Comparison of ENCODE assay signal across 10 mouse cellular contexts in the genomic region with DNA sequence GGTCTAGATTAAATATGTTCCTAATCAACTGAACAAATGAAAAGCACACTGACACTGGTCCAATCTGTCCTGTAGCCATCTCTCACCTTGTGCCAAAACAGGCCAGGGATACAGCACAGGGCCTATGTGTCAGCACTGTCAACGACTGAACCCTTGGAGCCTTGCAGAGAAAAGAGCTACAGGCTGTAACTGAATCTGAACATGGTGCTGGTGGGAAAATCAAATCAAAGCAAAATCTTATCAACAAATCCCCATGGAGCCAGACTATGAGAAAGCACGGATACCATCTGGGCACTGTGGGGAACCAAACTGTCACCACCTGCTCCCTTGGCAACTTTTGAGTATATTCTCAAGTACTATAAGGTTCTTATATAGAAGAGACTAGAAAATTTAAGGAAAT. TPM values are rescaled to one million over a fixed set of nuclear protein-coding genes. Genes with fewer than 3 reads are reported as not detected.
DNase-seq lines count a peak whose midpoint lies in the region; ATAC-seq and TF ChIP-seq lines count a peak whose summit lies in the region.
"Had no signal": no experiment of that assay in that cellular context is flagged by ENCODE, and none has a peak within 500 bp of the region (broad histone marks: within the 10 kb centered on the region; RNA-seq: fewer than 3 reads in every experiment).

No protein-coding gene starts in this region.

- WGBS in hindbrain, embryonic 14.5 days = 40% methylated on average over 2 of the region's 2 CpGs

- H3K4me3 ChIP-seq in gastrocnemius, adult 2 months = no peak overlapping the region
- H3K4me3 ChIP-seq in hindbrain, embryonic 14.5 days (replicated peaks; ENCODE audit: low read length) = no peak overlapping the region

- TF ChIP-seq CTCF in gastrocnemius, adult 2 months (IDR thresholded peaks at IDR 0.05) = no peak

- intact Hi-C loops in gastrocnemius, adult 2 months (cut with DNase I) = no loop called here
- intact Hi-C loops in gastrocnemius, postnatal 36 days (cut with DNase I) = no loop called here

- no peak for DNase-seq in gastrocnemius, adult 2 months
- DNase-seq in gastrocnemius, postnatal 36 days = no peak
- peak; percentile 92 for DNase-seq in brain, adult 2 months (ENCODE audit: low read depth, low spot score)
- DNase-seq in cerebellum, adult 8-10 months = peak; percentile 79
- DNase-seq in layer of hippocampus, adult 9-10 months (ENCODE audit: low spot score) = peak; percentile 64
- DNase-seq in adrenal gland, adult 2 months = no peak
- no peak for DNase-seq in hindbrain, embryonic 14.5 days (ENCODE audit: low spot score)
- DNase-seq in ovary, postnatal 10 days (ENCODE audit: low spot score) = no peak
- DNase-seq: adrenal gland, postnatal 10 days had no signal

- H3K27ac ChIP-seq in gastrocnemius, adult 2 months = peak overlapping the region; percentile 65
- H3K27ac ChIP-seq in hindbrain, embryonic 14.5 days = no peak overlapping the region

- no peak overlapping the region for H3K4me2 ChIP-seq in hindbrain, embryonic 14.5 days (replicated peaks)
- H3K4me2 ChIP-seq: liver, embryonic 11.5 days had no signal

- peaks cover 4% of the 10 kb centered on the region for H3K4me1 ChIP-seq in hindbrain, embryonic 14.5 days (replicated peaks; ENCODE audit: control insufficient read depth, insufficient read depth, low read length)

- ATAC-seq in hindbrain, embryonic 14.5 days (ENCODE audit: low FRiP score) = no peak

- no peaks in the 10 kb centered on the region for H3K9me3 ChIP-seq in hindbrain, embryonic 14.5 days (ENCODE audit: control insufficient read depth, low read length)

- H3K36me3 ChIP-seq in hindbrain, embryonic 14.5 days (replicated peaks; ENCODE audit: control insufficient read depth, insufficient read depth) = no peaks in the 10 kb centered on the region

- no peaks in the 10 kb centered on the region for H3K27me3 ChIP-seq in hindbrain, embryonic 14.5 days (ENCODE audit: control insufficient read depth, insufficient read depth, low read length)

- H3K9ac ChIP-seq in hindbrain, embryonic 14.5 days = no peak overlapping the region

RNA-seq across cellular contexts. Expression of gene Znrf3, which starts 19.5 kb away (rescaled TPM):
- total RNA-seq in gastrocnemius, adult 2 months (2021) = 1 to 10 TPM; 5.7 to 6.9 TPM
- 1 to 10 TPM; 4.3 to 6.9 TPM for total RNA-seq in gastrocnemius, postnatal 36 days (2021)
- total RNA-seq in adrenal gland, adult 2 months (2021) = 10 to 100 TPM; 21.8 to 27.9 TPM
- polyA plus RNA-seq in adrenal gland, adult 2 months (2012; rRNA removed) = 11.9 and 15.7 TPM in 2 replicates
- polyA plus RNA-seq in hindbrain, embryonic 14.5 days (2014; fragmentation: Nextera tagmentation; extraction: Ambion mirVana) = 7.5 and 7.6 TPM in 2 replicates

Comparison
In these comparisons a context has a peak if more than half of its experiments do, and no peak if none do; other contexts are left out.
1. DNase-seq: peak in brain, adult 2 months (single experiment), cerebellum, adult 8-10 months (single experiment) and layer of hippocampus, adult 9-10 months (single experiment); none in gastrocnemius, adult 2 months (single experiment), gastrocnemius, postnatal 36 days (0 of 2), adrenal gland, adult 2 months (single experiment), hindbrain, embryonic 14.5 days (single experiment) and ovary, postnatal 10 days (single experiment).